Mouse (Mus musculus) heart, embryonic 11.5 days (tissue): Measurements from ENCODE around the gene 3830406C13Rik. TPM values are rescaled to one million over a fixed set of nuclear protein-coding genes. Genes with fewer than 3 reads are reported as not detected.

Experiments used
- ATAC-seq: fragments of 200-750 bp; cut with Nextera tagmentation; replicated peaks from 2 replicates; pipeline ENCODE4 v1.8.0; 2017; ENCODE audit warnings: moderate library complexity; ENCODE audit not compliant: insufficient number of reproducible peaks, low FRiP score, low TSS enrichment
- H3K27ac ChIP-seq: fragments of 300-500 bp; sonication (generic); 2 replicates; pipeline ENCODE4 v1.5.1; 2014; ENCODE audit warnings: mild to moderate bottlenecking, low read depth, low read length
- H3K27me3 ChIP-seq: fragments of 300-500 bp; sonication (generic); 2 replicates; pipeline ENCODE4 v1.6.1; 2014; ENCODE audit warnings: mild to moderate bottlenecking, low read length, mixed read lengths; ENCODE audit not compliant: control insufficient read depth, insufficient read depth
- H3K36me3 ChIP-seq: fragments of 300-500 bp; sonication (generic); 2 replicates; pipeline ENCODE4 v1.6.1; 2014; ENCODE audit warnings: mild to moderate bottlenecking, low read length, moderate library complexity, mixed read lengths; ENCODE audit not compliant: control insufficient read depth, insufficient read depth
- H3K4me1 ChIP-seq: fragments of 300-500 bp; sonication (generic); 2 replicates; pipeline ENCODE4 v1.6.1; 2014; ENCODE audit warnings: low read length; ENCODE audit not compliant: control insufficient read depth, insufficient read depth
- H3K4me2 ChIP-seq: fragments of 300-500 bp; sonication (generic); 2 replicates; pipeline ENCODE4 v1.6.1; 2014; ENCODE audit warnings: mild to moderate bottlenecking, moderate library complexity
- H3K4me3 ChIP-seq: fragments of 300-500 bp; sonication (generic); 2 replicates; pipeline ENCODE4 v1.5.1; 2014; ENCODE audit warnings: low read depth, low read length
- H3K9ac ChIP-seq: fragments of 300-500 bp; sonication (generic); 2 replicates; pipeline ENCODE4 v1.6.1; 2014; ENCODE audit warnings: mild to moderate bottlenecking, low read depth, low read length, moderate library complexity
- H3K9me3 ChIP-seq: fragments of 300-500 bp; sonication (generic); replicated peaks from 2 replicates; pipeline ENCODE4 v1.6.1; 2016; ENCODE audit warnings: low read length; ENCODE audit not compliant: control insufficient read depth
- WGBS: fragments of 180-500 bp; shearing (Covaris S2); extraction: QIAGEN DNeasy Blood & Tissue Kit; methylation state at CpG from one replicate; pipeline ENCODE4 v1.1.7; 2014; ENCODE audit not compliant: insufficient replicate concordance; 5-methylcytosine and 5-hydroxymethylcytosine counted together
- polyA plus RNA-seq: library from polyadenylated mRNA; unstranded; fragments of >200 nt; fragmentation: Nextera tagmentation; extraction: Ambion mirVana; gene quantifications from 2 replicates; pipeline ENCODE4 v1.2.1, GENCODE M21; 2014

The 3830406C13Rik gene
- polyA plus RNA-seq, 1 experiment from 2014 or later: 25.4 TPM

- H3K9me3 ChIP-seq: no peaks in the 10 kb centered on the region
- H3K9ac ChIP-seq: no peak overlapping the region
- ATAC-seq: no peak
- peaks cover 14% of the 10 kb centered on the region; the same call in 1 of the 2 replicates for H3K4me1 ChIP-seq
- peaks cover 94% of the 10 kb centered on the region for H3K27me3 ChIP-seq
- H3K4me2 ChIP-seq: peak overlapping the region; percentile 32
- no peak overlapping the region for H3K27ac ChIP-seq
- H3K36me3 ChIP-seq: no peaks in the 10 kb centered on the region
- H3K4me3 ChIP-seq: peak overlapping the region; percentile 16
- WGBS: under 1% methylated on average over 42 of the region's 42 CpGs
These were observed 57.3 kb downstream of the 3830406C13Rik start for GRCm38 (mm10) chr14:12341075-12341788.

GRCm38 (mm10) chr14:12341789-12342457 is 58.0 kb downstream of the 3830406C13Rik start:
- Histone ChIP-seq H3K9ac (no peak overlapping the region), H3K9me3 (no peaks in the 10 kb centered on the region), H3K27ac (no peak overlapping the region), H3K4me2 (no peak overlapping the region), H3K4me1 (peaks cover 14% of the 10 kb centered on the region; the same call in 1 of the 2 replicates), H3K4me3 (no peak overlapping the region), H3K36me3 (no peaks in the 10 kb centered on the region), H3K27me3 (peaks cover 94% of the 10 kb centered on the region)
- no peak for ATAC-seq
- WGBS: 2% methylated on average over 24 of the region's 24 CpGs

GRCm38 (mm10) chr14:12342458-12343131 is 58.6 kb downstream of the 3830406C13Rik start:
- no peak for ATAC-seq
- Histone ChIP-seq H3K9ac (no peak overlapping the region), H3K4me2 (no peak overlapping the region), H3K4me1 (peaks cover 14% of the 10 kb centered on the region; the same call in 1 of the 2 replicates), H3K27me3 (peaks cover 94% of the 10 kb centered on the region), H3K4me3 (no peak overlapping the region), H3K36me3 (no peaks in the 10 kb centered on the region), H3K27ac (no peak overlapping the region), H3K9me3 (no peaks in the 10 kb centered on the region)
- WGBS: 2% methylated on average over 23 of the region's 23 CpGs

- peaks cover 97% of the 10 kb centered on the region for H3K27me3 ChIP-seq
- H3K27ac ChIP-seq: no peak overlapping the region
- WGBS: 1% methylated on average over 20 of the region's 20 CpGs
- H3K4me3 ChIP-seq: no peak overlapping the region
- no peaks in the 10 kb centered on the region for H3K36me3 ChIP-seq
- no peak overlapping the region for H3K4me2 ChIP-seq
- H3K4me1 ChIP-seq: peaks cover 14% of the 10 kb centered on the region; the same call in 1 of the 2 replicates
- no peak overlapping the region for H3K9ac ChIP-seq
- ATAC-seq: no peak
- H3K9me3 ChIP-seq: no peaks in the 10 kb centered on the region
These were observed 59.5 kb downstream of the 3830406C13Rik start for GRCm38 (mm10) chr14:12343451-12343941.

- Histone ChIP-seq H3K9ac (no peak overlapping the region), H3K36me3 (no peaks in the 10 kb centered on the region), H3K9me3 (no peaks in the 10 kb centered on the region), H3K27me3 (peaks cover 97% of the 10 kb centered on the region), H3K4me3 (peak overlapping the region; percentile 33), H3K4me2 (peak overlapping the region; percentile 61), H3K4me1 (peaks cover 14% of the 10 kb centered on the region; the same call in 1 of the 2 replicates), H3K27ac (no peak overlapping the region)
- ATAC-seq: no peak
- WGBS: 3% methylated on average over 24 of the region's 24 CpGs
These were observed 60.2 kb downstream of the 3830406C13Rik start for GRCm38 (mm10) chr14:12344061-12344745.

- peak overlapping the region; percentile 61 for H3K4me2 ChIP-seq
- H3K9me3 ChIP-seq: no peaks in the 10 kb centered on the region
- under 1% methylated on average over 39 of the region's 39 CpGs for WGBS
- H3K36me3 ChIP-seq: no peaks in the 10 kb centered on the region
- peaks cover 14% of the 10 kb centered on the region; the same call in 1 of the 2 replicates for H3K4me1 ChIP-seq
- no peak overlapping the region for H3K27ac ChIP-seq
- no peak overlapping the region for H3K9ac ChIP-seq
- H3K27me3 ChIP-seq: peaks cover 98% of the 10 kb centered on the region
- peak overlapping the region; percentile 33 for H3K4me3 ChIP-seq
- ATAC-seq: peak; percentile 28; the same call in 1 of the 2 replicates
These were observed 60.8 kb downstream of the 3830406C13Rik start for GRCm38 (mm10) chr14:12344746-12345240.

GRCm38 (mm10) chr14:12345241-12345921 is 61.4 kb downstream of the 3830406C13Rik start:
- no peak for ATAC-seq
- WGBS: 1% methylated on average over 40 of the region's 40 CpGs

More at GRCm38 (mm10) chr14:12345241-12345921, 61.4 kb downstream of the 3830406C13Rik start:
- H3K9me3 ChIP-seq: no peaks in the 10 kb centered on the region
- no peak overlapping the region for H3K27ac ChIP-seq
- H3K36me3 ChIP-seq: no peaks in the 10 kb centered on the region
- peaks cover 14% of the 10 kb centered on the region; the same call in 1 of the 2 replicates for H3K4me1 ChIP-seq
- peaks cover 98% of the 10 kb centered on the region for H3K27me3 ChIP-seq
- H3K4me3 ChIP-seq: peak overlapping the region; percentile 33
- H3K4me2 ChIP-seq: peak overlapping the region; percentile 61
- H3K9ac ChIP-seq: no peak overlapping the region
